Mouse (Mus musculus) limb, embryonic 10.5 days (tissue): ENCODE results near the gene Pdzph1. TPM values are rescaled to one million over a fixed set of nuclear protein-coding genes. Genes with fewer than 3 reads are reported as not detected.

ENCODE experiments used
- DNase-seq: peaks from one replicate; pipeline ENCODE4 v3.0.0-alpha.2; 2017; ENCODE audit warnings: low spot score
- H3K27ac ChIP-seq: fragments of 300-500 bp; sonication (generic); 2 replicates; pipeline ENCODE4 v1.5.1; 2016; ENCODE audit warnings: mild to moderate bottlenecking
- H3K27me3 ChIP-seq: fragments of 300-500 bp; sonication (generic); 2 replicates; pipeline ENCODE4 v1.6.1; 2016; ENCODE audit warnings: low read depth, mild to moderate bottlenecking; ENCODE audit not compliant: poor library complexity, severe bottlenecking
- H3K36me3 ChIP-seq: fragments of 300-500 bp; sonication (generic); 2 replicates; pipeline ENCODE4 v1.6.1; 2016; ENCODE audit warnings: mild to moderate bottlenecking, moderate library complexity
- H3K4me1 ChIP-seq: fragments of 300-500 bp; sonication (generic); 2 replicates; pipeline ENCODE4 v1.6.1; 2016
- H3K4me3 ChIP-seq: fragments of 300-500 bp; sonication (generic); 2 replicates; pipeline ENCODE4 v1.5.1; 2016; ENCODE audit warnings: mild to moderate bottlenecking, moderate library complexity
- H3K9me3 ChIP-seq: fragments of 300-500 bp; sonication (generic); replicated peaks from 2 replicates; pipeline ENCODE4 v1.6.1; 2016; ENCODE audit warnings: mild to moderate bottlenecking
- WGBS: fragments of 180-500 bp; shearing (Covaris S2); methylation state at CpG from one replicate; pipeline ENCODE4 v1.1.7; 2016; 5-methylcytosine and 5-hydroxymethylcytosine counted together
- polyA plus RNA-seq: library from polyadenylated mRNA; unstranded; fragments of >200 nt; fragmentation: Nextera tagmentation; extraction: Ambion mirVana; gene quantifications from 2 replicates; pipeline ENCODE4 v1.2.1, GENCODE M21; 2016

The Pdzph1 gene
- polyA plus RNA-seq, 1 experiment from 2014 or later, result not detected

GRCm38 (mm10) chr17:58943015-58943822 lies 48.0 kb downstream of the Pdzph1 start:
- Histone ChIP-seq H3K4me3 (no peak overlapping the region), H3K36me3 (no peaks in the 10 kb centered on the region), H3K9me3 (no peaks in the 10 kb centered on the region), H3K4me1 (peaks cover 2% of the 10 kb centered on the region; the same call in 1 of the 2 replicates), H3K27ac (no peak overlapping the region), H3K27me3 (no peaks in the 10 kb centered on the region)
- 81% methylated on average over 10 of the region's 10 CpGs for WGBS
- DNase-seq, result no peak

GRCm38 (mm10) chr17:58938598-58938997 lies 52.6 kb downstream of the Pdzph1 start:
- Histone ChIP-seq H3K36me3 (no peaks in the 10 kb centered on the region), H3K27me3 (no peaks in the 10 kb centered on the region), H3K4me3 (no peak overlapping the region), H3K27ac (no peak overlapping the region), H3K9me3 (no peaks in the 10 kb centered on the region), H3K4me1 (peaks cover 2% of the 10 kb centered on the region; the same call in 1 of the 2 replicates)
- WGBS, result 84% methylated on average over 1 of the region's 1 CpGs
- no peak for DNase-seq

- no peak overlapping the region for H3K4me3 ChIP-seq
- WGBS, result 73% methylated on average over 4 of the region's 4 CpGs
- no peaks in the 10 kb centered on the region for H3K9me3 ChIP-seq
- no peaks in the 10 kb centered on the region for H3K36me3 ChIP-seq
- H3K4me1 ChIP-seq, result no peaks in the 10 kb centered on the region
- DNase-seq, result no peak
- H3K27me3 ChIP-seq, result no peaks in the 10 kb centered on the region
- H3K27ac ChIP-seq, result no peak overlapping the region
Observed at GRCm38 (mm10) chr17:58937533-58937932, 53.6 kb downstream of the Pdzph1 start.

- no peak overlapping the region for H3K4me3 ChIP-seq
- H3K27ac ChIP-seq, result no peak overlapping the region
- no peaks in the 10 kb centered on the region for H3K9me3 ChIP-seq
- no peaks in the 10 kb centered on the region for H3K36me3 ChIP-seq
- DNase-seq, result no peak
- no peaks in the 10 kb centered on the region for H3K4me1 ChIP-seq
- 45% methylated on average over 1 of the region's 1 CpGs for whole genome bisulfite sequencing
- no peaks in the 10 kb centered on the region for H3K27me3 ChIP-seq
Observed at GRCm38 (mm10) chr17:58932983-58933280, 58.2 kb downstream of the Pdzph1 start.

GRCm38 (mm10) chr17:58932279-58932982 lies 58.7 kb downstream of the Pdzph1 start:
- Histone ChIP-seq H3K4me1 (no peaks in the 10 kb centered on the region), H3K27ac (no peak overlapping the region), H3K27me3 (no peaks in the 10 kb centered on the region), H3K4me3 (no peak overlapping the region), H3K36me3 (no peaks in the 10 kb centered on the region), H3K9me3 (no peaks in the 10 kb centered on the region)
- no peak for DNase-seq
- WGBS, result 27% methylated on average over 2 of the region's 2 CpGs

- Histone ChIP-seq H3K27ac (no peak overlapping the region), H3K36me3 (no peaks in the 10 kb centered on the region), H3K27me3 (no peaks in the 10 kb centered on the region), H3K4me3 (no peak overlapping the region), H3K4me1 (peaks cover 11% of the 10 kb centered on the region), H3K9me3 (no peaks in the 10 kb centered on the region)
- DNase-seq, result no peak
- WGBS, result 85% methylated on average over 10 of the region's 10 CpGs
Observed at GRCm38 (mm10) chr17:58924754-58925546, 66.2 kb downstream of the Pdzph1 start.

- Histone ChIP-seq H3K36me3 (no peaks in the 10 kb centered on the region), H3K4me3 (no peak overlapping the region), H3K4me1 (peaks cover 16% of the 10 kb centered on the region), H3K9me3 (no peaks in the 10 kb centered on the region), H3K27ac (no peak overlapping the region), H3K27me3 (no peaks in the 10 kb centered on the region)
- peak; percentile 37 for DNase-seq
- 69% methylated on average over 11 of the region's 11 CpGs for WGBS
Observed at GRCm38 (mm10) chr17:58923901-58924476, 67.2 kb downstream of the Pdzph1 start.

- Histone ChIP-seq H3K27ac (no peak overlapping the region), H3K4me1 (peaks cover 16% of the 10 kb centered on the region), H3K9me3 (no peaks in the 10 kb centered on the region), H3K36me3 (no peaks in the 10 kb centered on the region), H3K4me3 (no peak overlapping the region), H3K27me3 (no peaks in the 10 kb centered on the region)
- DNase-seq, result no peak
- WGBS, result 87% methylated on average over 7 of the region's 7 CpGs
Observed at GRCm38 (mm10) chr17:58923316-58923866, 67.8 kb downstream of the Pdzph1 start.

GRCm38 (mm10) chr17:58922821-58923220 lies 68.4 kb downstream of the Pdzph1 start:
- H3K27ac ChIP-seq, result no peak overlapping the region
- no peaks in the 10 kb centered on the region for H3K36me3 ChIP-seq
- WGBS, result 84% methylated on average over 2 of the region's 2 CpGs
- no peaks in the 10 kb centered on the region for H3K27me3 ChIP-seq
- no peak for DNase-seq
- no peak overlapping the region for H3K4me3 ChIP-seq
- peaks cover 16% of the 10 kb centered on the region for H3K4me1 ChIP-seq
- H3K9me3 ChIP-seq, result no peaks in the 10 kb centered on the region

GRCm38 (mm10) chr17:58919927-58920326 lies 71.2 kb downstream of the Pdzph1 start:
- no peak for DNase-seq
- Histone ChIP-seq H3K9me3 (no peaks in the 10 kb centered on the region), H3K4me3 (no peak overlapping the region), H3K4me1 (peaks cover 16% of the 10 kb centered on the region), H3K36me3 (no peaks in the 10 kb centered on the region), H3K27me3 (no peaks in the 10 kb centered on the region), H3K27ac (no peak overlapping the region)
- 83% methylated on average over 4 of the region's 4 CpGs for WGBS

- 11% methylated on average over 8 of the region's 8 CpGs for WGBS
- Histone ChIP-seq H3K27me3 (no peaks in the 10 kb centered on the region), H3K4me1 (peaks cover 14% of the 10 kb centered on the region), H3K36me3 (no peaks in the 10 kb centered on the region), H3K27ac (peak overlapping the region; percentile 53; the same call in 1 of the 2 replicates), H3K4me3 (no peak overlapping the region), H3K9me3 (no peaks in the 10 kb centered on the region)
- DNase-seq, result peak; percentile 51
Observed at GRCm38 (mm10) chr17:58919061-58919460, 72.1 kb downstream of the Pdzph1 start.

GRCm38 (mm10) chr17:58918539-58918938 lies 72.6 kb downstream of the Pdzph1 start:
- no peak for DNase-seq
- Histone ChIP-seq H3K4me1 (peaks cover 9% of the 10 kb centered on the region; the same call in 1 of the 2 replicates), H3K9me3 (no peaks in the 10 kb centered on the region), H3K4me3 (no peak overlapping the region), H3K36me3 (no peaks in the 10 kb centered on the region), H3K27me3 (no peaks in the 10 kb centered on the region), H3K27ac (no peak overlapping the region)
- 79% methylated on average over 3 of the region's 3 CpGs for WGBS
